Mouse (Mus musculus): ENCODE measurements around the gene Mast3.

DNA sequence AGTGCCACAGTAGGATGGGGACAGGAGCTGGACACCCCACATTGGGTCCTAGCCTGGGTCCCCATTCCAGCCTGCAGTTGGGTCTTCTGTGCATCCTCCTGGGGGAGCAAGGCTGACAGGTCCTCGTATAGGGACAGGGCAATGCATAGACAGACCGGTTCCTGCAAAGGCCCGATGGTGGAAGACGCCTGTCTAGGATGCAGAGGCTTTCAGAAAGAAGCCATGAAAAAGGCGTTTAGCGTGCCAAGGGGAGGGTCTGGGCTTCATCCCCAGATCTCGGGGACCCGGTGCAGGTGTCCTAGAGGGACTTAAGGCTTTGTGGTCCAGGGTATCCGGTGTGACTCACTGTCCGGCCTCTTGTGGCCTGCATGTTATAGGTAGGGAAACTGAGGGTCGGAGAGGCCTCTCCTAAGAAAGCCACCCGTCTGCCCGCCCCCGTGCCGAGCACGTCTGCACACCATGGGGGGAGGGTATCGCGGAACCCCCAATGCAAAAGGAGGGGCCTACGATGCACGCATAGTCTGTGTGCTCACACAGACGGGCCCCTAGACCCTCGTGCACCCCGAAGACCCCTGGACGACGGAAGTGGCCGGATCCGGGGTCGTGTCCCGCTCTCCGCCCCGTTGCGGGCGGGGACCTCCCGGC, 28.9 kb downstream of the Mast3 start:
- no peak for TF ChIP-seq EP300 (optimal IDR thresholded peaks at IDR 0.05)
- TF ChIP-seq CTCF (IDR thresholded peaks at IDR 0.05; ENCODE audit: low read depth) = no peak
